Mouse (Mus musculus) MEL (cell line): Measurements from ENCODE around the gene Vegfb. TPM values are rescaled to one million over a fixed set of nuclear protein-coding genes. Genes with fewer than 3 reads are reported as not detected.
A peak's percentile ranks its signal among the peaks of the same experiment; 100 is the strongest.
"Not testable (repeated sequence)": the region's sequence is repeated elsewhere in the genome, so short reads cannot be mapped to it uniquely, and the experiment has no call there.

ENCODE experiments used
- DNase-seq: peaks from one replicate; pipeline ENCODE4 v3.0.0; 2011; ENCODE audit warnings: low read depth, low spot score
- H3K27ac ChIP-seq: 2 replicates; pipeline ENCODE4 v1.5.1; 2012; ENCODE audit warnings: low read depth, mild to moderate bottlenecking, control low read depth, low read length, moderate library complexity; ENCODE audit not compliant: control insufficient read depth
- H3K27me3 ChIP-seq, 2 experiments: fragments of 150-350 bp in 1 of 2; sonication (generic) in 1 of 2; 2 replicates each; pipeline ENCODE4 v1.6.1; 2012; ENCODE audit warnings: low read length in 2 of 2, mild to moderate bottlenecking in 2 of 2, improper control_type of control experiment in 1 of 2, moderate library complexity in 1 of 2; ENCODE audit not compliant: insufficient read depth in 2 of 2, control insufficient read depth in 1 of 2
- H3K36me3 ChIP-seq, 2 experiments: 2 replicates each; pipeline ENCODE4 v1.6.1; 2012 to 2014; ENCODE audit warnings: low read length in 2 of 2, improper control_type of control experiment in 1 of 2, inconsistent platforms in 1 of 2, mild to moderate bottlenecking in 1 of 2; ENCODE audit not compliant: insufficient read depth in 2 of 2, control insufficient read depth in 1 of 2
- H3K4me1 ChIP-seq, 2 experiments: fragments of 150-350 bp in 1 of 2; sonication (generic) in 1 of 2; 2 replicates each; pipeline ENCODE4 v1.6.1; 2012; ENCODE audit warnings: low read length in 2 of 2, improper control_type of control experiment in 1 of 2, mild to moderate bottlenecking in 1 of 2; ENCODE audit not compliant: insufficient read depth in 2 of 2, control insufficient read depth in 1 of 2
- H3K4me3 ChIP-seq, 2 experiments: fragments of 150-350 bp in 1 of 2; sonication (generic) in 1 of 2; 2 replicates each; pipeline ENCODE4 v1.5.1; 2012; ENCODE audit warnings: low read depth in 2 of 2, low read length in 2 of 2, mild to moderate bottlenecking in 2 of 2, moderate library complexity in 2 of 2, control low read depth in 1 of 2, improper control_type of control experiment in 1 of 2; ENCODE audit not compliant: control insufficient read depth in 1 of 2, insufficient read depth in 1 of 2
- H3K79me2 ChIP-seq: 2 replicates; pipeline ENCODE4 v1.6.1; 2012; ENCODE audit warnings: mild to moderate bottlenecking, low read length, moderate library complexity; ENCODE audit not compliant: control insufficient read depth, poor library complexity, insufficient read depth
- H3K9ac ChIP-seq: 2 replicates; pipeline ENCODE4 v1.6.1; 2012; ENCODE audit warnings: low read depth, mild to moderate bottlenecking, control low read depth, low read length, moderate library complexity; ENCODE audit not compliant: control insufficient read depth, poor library complexity, severe bottlenecking
- H3K9me3 ChIP-seq: fragments of 150-350 bp; sonication (generic); replicated peaks from 2 replicates; pipeline ENCODE4 v1.6.1; 2012; ENCODE audit warnings: mild to moderate bottlenecking, low read length, improper control_type of control experiment, moderate library complexity; ENCODE audit not compliant: insufficient read depth
- CTCF ChIP-seq, 3 experiments: IDR thresholded peaks in 2 of 3; conservative IDR thresholded peaks in 1 of 3; 2 replicates each; pipeline ENCODE4 v1.5.1; 2011 to 2012; ENCODE audit warnings: low read length in 3 of 3, low read depth in 2 of 3, mild to moderate bottlenecking in 2 of 3, improper control_type of control experiment in 1 of 3, inconsistent platforms in 1 of 3, mixed read lengths in 1 of 3, moderate library complexity in 1 of 3; ENCODE audit not compliant: control insufficient read depth in 1 of 3, insufficient read depth in 1 of 3, poor library complexity in 1 of 3, severe bottlenecking in 1 of 3
- ELF1 ChIP-seq: IDR thresholded peaks from 2 replicates; pipeline ENCODE4 v1.6.1; 2014; ENCODE audit warnings: low read depth, mild to moderate bottlenecking, inconsistent platforms, low read length, improper control_type of control experiment, moderate library complexity
- GABPA ChIP-seq: IDR thresholded peaks from 2 replicates; pipeline ENCODE4 v1.6.1; 2012; ENCODE audit warnings: low read depth, mild to moderate bottlenecking, inconsistent platforms, low read length, improper control_type of control experiment, moderate library complexity
- GATA1 ChIP-seq: IDR thresholded peaks from 2 replicates; pipeline ENCODE4 v1.6.1; 2011; ENCODE audit warnings: low read depth, low read length, improper control_type of control experiment
- JUND ChIP-seq: IDR thresholded peaks from 2 replicates; pipeline ENCODE4 v1.6.1; 2011; ENCODE audit warnings: low read depth, mild to moderate bottlenecking, improper control_type of control experiment, low read length
- MAZ ChIP-seq: IDR thresholded peaks from 2 replicates; pipeline ENCODE4 v1.6.1; 2012; ENCODE audit warnings: low read depth, mild to moderate bottlenecking, inconsistent platforms, low read length, improper control_type of control experiment
- MEF2A ChIP-seq: IDR thresholded peaks from 2 replicates; pipeline ENCODE4 v1.6.1; 2014; ENCODE audit warnings: low read depth, mild to moderate bottlenecking, inconsistent platforms, low read length, improper control_type of control experiment; ENCODE audit not compliant: poor library complexity, insufficient replicate concordance, severe bottlenecking; ENCODE audit errors: extremely low read depth
- MYC ChIP-seq: IDR thresholded peaks from 2 replicates; pipeline ENCODE4 v1.6.1; 2011; ENCODE audit warnings: low read depth, mild to moderate bottlenecking, low read length, improper control_type of control experiment, moderate library complexity
- NRF1 ChIP-seq: IDR thresholded peaks from 2 replicates; pipeline ENCODE4 v1.6.1; 2014; ENCODE audit warnings: low read depth, mild to moderate bottlenecking, inconsistent platforms, low read length, improper control_type of control experiment, moderate library complexity; ENCODE audit not compliant: poor library complexity, insufficient read depth, severe bottlenecking
- SIN3A ChIP-seq: IDR thresholded peaks from 2 replicates; pipeline ENCODE4 v1.6.1; 2012; ENCODE audit warnings: low read length, improper control_type of control experiment, inconsistent platforms
- SMC3 ChIP-seq: IDR thresholded peaks from 2 replicates; pipeline ENCODE4 v1.6.1; 2011; ENCODE audit warnings: low read depth, low read length, improper control_type of control experiment
- UBTF ChIP-seq: IDR thresholded peaks from 2 replicates; pipeline ENCODE4 v1.6.1; 2012; ENCODE audit warnings: low read depth, mild to moderate bottlenecking, inconsistent platforms, low read length, improper control_type of control experiment, moderate library complexity, borderline replicate concordance; ENCODE audit not compliant: insufficient read depth
- polyA plus RNA-seq, 2 experiments: library from polyadenylated mRNA; stranded (reverse) in 1 of 2; unstranded in 1 of 2; fragments of >175 nt in 1 of 2; fragments of >200 nt in 1 of 2; gene quantifications; 2 replicates each; pipeline versions ENCODE4 v1.2.1 to v1.2.4; 2012; ENCODE audit warnings: low replicate concordance in 2 of 2, low read depth in 1 of 2; ENCODE audit not compliant: insufficient read length in 2 of 2, insufficient read depth in 1 of 2, missing spikeins in 1 of 2
- total RNA-seq: library from RNA; depleted of rRNA; stranded (reverse); fragments of 300-350 nt; gene quantifications from 2 replicates; pipeline ENCODE4 v1.2.3, GENCODE M21; 2012

Gene Vegfb
- total and polyA plus RNA-seq, 3 experiments = 11.2 to 67.6 TPM; not detected in 1

DNA sequence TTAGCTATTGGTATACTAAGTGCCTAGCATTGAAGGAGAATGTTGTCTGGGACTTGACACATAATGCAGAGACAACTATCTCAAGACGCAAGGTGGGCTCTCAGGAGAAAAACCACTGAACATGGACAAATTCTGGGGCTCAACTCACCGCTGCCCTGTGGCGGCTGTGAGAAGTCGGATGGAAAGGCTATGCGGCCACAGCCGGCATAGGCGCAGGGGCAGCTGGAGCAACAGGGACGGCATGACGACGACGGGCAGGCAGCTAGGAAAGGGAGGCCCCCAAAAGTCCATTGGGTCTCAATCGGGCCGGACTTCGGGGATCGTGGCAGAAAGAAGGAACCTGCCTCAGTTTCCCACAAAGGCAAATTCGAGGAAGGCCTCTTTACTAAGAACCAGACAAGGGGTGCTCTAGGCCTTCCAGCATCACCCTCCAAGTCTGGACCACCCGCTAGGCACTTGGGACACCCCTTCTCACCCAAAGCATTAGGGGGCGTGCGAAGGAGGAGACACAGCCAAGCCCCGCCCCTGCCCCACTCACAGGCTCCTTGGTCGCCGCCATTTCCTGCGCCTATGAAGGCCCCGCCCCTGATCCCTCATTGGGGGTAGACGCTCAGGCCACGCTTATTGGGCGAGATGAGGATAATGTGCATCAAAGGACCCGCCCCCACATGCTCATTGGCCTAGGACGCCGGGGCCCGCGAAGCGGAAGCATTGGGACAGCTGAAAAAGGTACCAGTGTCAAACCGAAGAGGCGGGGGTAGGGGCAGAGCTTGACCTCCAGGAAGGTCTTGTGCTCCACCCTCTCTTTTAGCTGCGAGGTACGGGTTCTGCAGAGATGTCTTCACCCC is 4.8 kb upstream of the Vegfb start, which contains the start of gene Dnajc4 (continued):
- TF ChIP-seq SMC3 (no peak), NRF1 (peak; percentile 46; the same call in 1 of the 2 replicates), MEF2A (no peak), GATA1 (no peak)

- H3K27ac ChIP-seq, H3K79me2 ChIP-seq, H3K9me3 ChIP-seq, H3K27me3 ChIP-seq, DNase-seq, H3K36me3 ChIP-seq, H3K4me3 ChIP-seq, H3K9ac ChIP-seq: not testable (repeated sequence)
- peaks cover 12 to 30% of the 10 kb centered on the region in 2 experiments for H3K4me1 ChIP-seq
Observed at GRCm38 (mm10) chr19:6991166-6991565, 3.7 kb upstream of the Vegfb start.

DNA sequence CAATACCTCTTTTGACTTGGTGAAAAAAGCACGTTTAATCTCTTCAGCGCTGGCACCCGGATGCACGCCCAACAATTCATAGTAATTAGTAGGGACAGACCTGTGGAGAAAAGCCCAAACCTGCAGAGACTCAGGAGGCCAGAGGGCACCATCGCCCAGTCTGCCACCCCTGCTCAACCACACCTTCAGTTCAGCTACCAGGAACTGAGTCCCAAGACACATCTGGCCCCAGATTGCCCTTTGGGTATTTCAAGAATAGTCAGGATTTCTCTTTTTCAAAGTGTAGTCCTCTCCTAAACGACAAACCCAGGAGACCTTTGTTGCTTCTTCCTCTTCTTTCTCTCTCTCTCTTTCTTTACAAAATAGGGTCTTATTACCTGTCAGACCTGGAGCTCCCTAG is 3.3 kb upstream of the Vegfb start:
- H3K4me1 ChIP-seq = peaks cover 12 to 32% of the 10 kb centered on the region in 2 experiments
- H3K79me2 ChIP-seq = peaks cover 9% of the 10 kb centered on the region; the same call in 1 of the 2 replicates
- DNase-seq = no peak
- TF ChIP-seq MYC (no peak), MAZ (no peak), SIN3A (no peak), SMC3 (no peak), CTCF (IDR thresholded peaks at IDR 0.05 in 2 of 3, conservative IDR thresholded peaks at IDR 0.05 in 1 of 3; ENCODE audit: control insufficient read depth in 1 of 3, insufficient read depth in 1 of 3, low read depth in 2 of 3, low read length in 3 of 3, poor library complexity in 1 of 3, severe bottlenecking in 1 of 3) (no peak), JUND (no peak), GABPA (no peak), UBTF (no peak), ELF1 (no peak)
- no peak overlapping the region for H3K4me3 ChIP-seq
- no peaks in the 10 kb centered on the region for H3K27me3 ChIP-seq
- no peaks in the 10 kb centered on the region for H3K9me3 ChIP-seq
- no peak overlapping the region for H3K27ac ChIP-seq
- no peak overlapping the region for H3K9ac ChIP-seq
- peaks cover 0 to 7% of the 10 kb centered on the region in 2 experiments; a peak in 2 of 4 replicates for H3K36me3 ChIP-seq
